Mouse (Mus musculus): ENCODE data around the gene Osbp. TPM values are rescaled to one million over a fixed set of nuclear protein-coding genes. Genes with fewer than 3 reads are reported as not detected.
"Not testable (repeated sequence)": the region's sequence is repeated elsewhere in the genome, so short reads cannot be mapped to it uniquely, and the experiment has no call there.

The Osbp gene
- polyA plus RNA-seq (2016; fragmentation: Nextera tagmentation; extraction: Ambion mirVana) = 2.8 and 3.0 TPM in 2 replicates

DNA sequence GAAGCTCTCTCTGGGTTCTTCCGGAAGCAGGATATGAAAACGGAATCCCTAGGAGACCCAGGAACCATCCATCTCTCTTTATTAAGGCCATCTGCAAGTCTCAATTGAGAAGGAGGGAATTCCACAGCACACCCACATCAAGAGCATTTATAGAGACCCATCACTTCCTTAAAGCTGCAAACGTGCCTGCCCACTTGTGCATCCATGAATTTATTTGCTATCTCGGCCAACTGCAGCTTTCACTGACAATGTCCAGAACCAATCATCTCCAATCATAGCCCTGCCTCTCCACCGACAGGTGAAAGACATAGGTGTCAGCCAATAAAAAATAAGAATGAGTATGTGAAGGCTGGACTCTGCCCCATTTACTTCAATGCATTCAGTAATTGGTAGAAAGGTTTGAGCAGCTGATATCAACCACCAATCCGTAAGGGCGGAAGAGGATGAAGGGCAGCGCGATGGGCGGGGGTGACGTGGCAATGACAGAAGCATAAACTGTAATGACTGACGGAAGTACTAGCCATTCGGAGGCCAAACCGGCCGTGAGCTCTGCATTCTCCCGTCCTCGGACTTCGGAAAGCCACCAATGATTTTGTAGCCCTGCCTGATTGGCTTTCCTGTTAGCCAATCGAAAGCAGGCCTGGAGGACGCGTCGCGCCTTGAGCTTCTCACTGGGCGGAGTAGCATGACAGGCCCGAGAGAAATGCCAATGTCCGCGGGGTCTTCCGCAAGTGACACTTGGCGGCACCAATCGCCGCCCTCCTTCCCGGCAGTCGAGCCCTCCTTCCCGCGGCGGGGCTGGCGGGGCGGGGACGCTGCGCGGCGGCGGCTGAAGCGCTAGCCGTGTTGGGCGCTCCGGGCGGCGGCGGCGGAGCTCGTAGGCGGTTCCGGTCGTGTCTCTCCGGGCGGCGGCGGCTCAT, at the start of gene Osbp:
Gene Osbp (plus strand): TSS at position 919 of the 920 bp plus-strand sequence.
- H3K4me1 ChIP-seq = peaks cover 35% of the 10 kb centered on the region
- peaks cover 18% of the 10 kb centered on the region for H3K36me3 ChIP-seq
- H3K9me3 ChIP-seq (replicated peaks) = peaks cover 5% of the 10 kb centered on the region; the same call in 1 of the 2 replicates
- under 1% methylated on average over 43 of the region's 59 CpGs for WGBS (ENCODE audit: insufficient replicate concordance)
- ATAC-seq = peak; percentile 95
- H3K27me3 ChIP-seq (replicated peaks) = no peaks in the 10 kb centered on the region
- H3K4me3 ChIP-seq = peak within 1 kb of the TSS; percentile 93
- H3K27ac ChIP-seq = peak within 1 kb of the TSS; percentile 89
- H3K4me2 ChIP-seq = peak within 1 kb of the TSS; percentile 94
- peak within 1 kb of the TSS; percentile 88 for H3K9ac ChIP-seq

DNA sequence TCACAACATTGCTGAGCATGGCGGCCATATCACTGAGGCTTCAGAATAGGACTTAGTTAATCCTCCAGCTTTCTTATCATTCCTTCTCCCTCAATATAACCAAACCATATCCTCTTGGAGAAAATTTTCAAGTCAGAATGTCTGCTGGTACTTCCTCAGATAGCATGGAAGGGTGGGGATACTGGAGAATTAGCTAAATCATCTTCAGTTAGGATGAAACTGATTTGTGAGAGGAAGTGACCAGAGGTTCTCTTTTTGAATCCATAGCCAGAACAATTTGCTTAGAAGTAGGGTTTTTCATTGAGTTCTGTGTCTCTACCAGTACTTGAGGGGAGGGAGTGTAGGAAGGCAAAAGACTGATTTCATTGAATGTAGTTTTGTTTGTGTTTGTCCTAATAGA, 43.7 kb upstream of the Osbp start:
- no peak overlapping the region for H3K4me2 ChIP-seq
- H3K27me3 ChIP-seq (replicated peaks) = no peaks in the 10 kb centered on the region
- ATAC-seq = no peak
- peaks cover 79% of the 10 kb centered on the region for H3K36me3 ChIP-seq
- H3K4me1 ChIP-seq = peaks cover 5% of the 10 kb centered on the region
- no peaks in the 10 kb centered on the region for H3K9me3 ChIP-seq (replicated peaks)
- H3K4me3 ChIP-seq = no peak overlapping the region
- H3K9ac ChIP-seq = no peak overlapping the region
- no peak overlapping the region for H3K27ac ChIP-seq
- WGBS (ENCODE audit: insufficient replicate concordance) = 87% methylated on average over 1 of the region's 1 CpGs

DNA sequence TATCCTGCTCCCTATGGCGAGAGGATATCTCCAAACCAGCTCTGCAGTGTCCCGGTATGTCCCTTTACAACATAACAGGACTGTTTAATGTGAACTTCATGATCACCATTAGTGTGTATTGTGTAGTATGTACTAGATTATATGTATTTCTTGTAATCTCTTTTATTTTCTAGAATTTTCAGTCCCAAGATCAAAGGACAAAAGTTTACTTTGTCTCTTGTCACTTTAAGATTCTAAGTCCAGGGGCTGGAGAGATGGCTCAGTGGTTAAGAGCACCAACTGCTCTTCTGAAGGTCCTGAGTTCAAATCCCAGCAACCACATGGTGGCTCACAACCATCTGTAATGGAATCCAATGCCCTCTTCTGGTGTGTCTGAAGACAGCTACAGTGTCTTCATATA, 43.2 kb upstream of the Osbp start:
- not testable (repeated sequence) for H3K4me1 ChIP-seq; H3K9ac ChIP-seq; H3K27ac ChIP-seq; ATAC-seq; H3K4me2 ChIP-seq; H3K9me3 ChIP-seq (replicated peaks); H3K27me3 ChIP-seq (replicated peaks); H3K4me3 ChIP-seq
- H3K36me3 ChIP-seq = peaks cover 80% of the 10 kb centered on the region
- 86% methylated on average over 2 of the region's 2 CpGs for WGBS (ENCODE audit: insufficient replicate concordance)

DNA sequence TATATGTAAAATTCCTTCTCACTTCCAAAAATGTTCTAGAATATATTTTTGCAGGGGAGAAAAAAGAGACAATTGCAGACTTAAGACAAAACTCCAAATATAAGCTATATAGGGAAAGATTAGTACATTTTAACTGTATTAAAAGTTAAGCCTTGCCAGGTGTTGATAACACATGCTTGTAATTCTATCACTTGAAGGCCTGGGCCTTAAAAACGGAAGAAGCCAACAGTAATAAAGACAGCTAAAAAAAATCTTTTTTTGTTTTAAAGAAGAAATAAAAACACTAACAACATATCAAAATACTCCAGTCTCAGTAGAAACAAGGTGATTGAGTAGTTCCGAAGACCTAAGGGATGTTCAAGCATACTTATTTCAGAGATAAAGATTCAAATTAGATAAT, 39.4 kb upstream of the Osbp start:
- Histone ChIP-seq H3K4me3 (no peak overlapping the region), H3K36me3 (peaks cover 94% of the 10 kb centered on the region), H3K9ac (no peak overlapping the region), H3K4me1 (peaks cover 20% of the 10 kb centered on the region), H3K27ac (no peak overlapping the region), H3K9me3 (replicated peaks) (no peaks in the 10 kb centered on the region), H3K27me3 (replicated peaks) (no peaks in the 10 kb centered on the region), H3K4me2 (no peak overlapping the region)
- ATAC-seq = no peak
- 75% methylated on average over 2 of the region's 2 CpGs for WGBS (ENCODE audit: insufficient replicate concordance)

DNA sequence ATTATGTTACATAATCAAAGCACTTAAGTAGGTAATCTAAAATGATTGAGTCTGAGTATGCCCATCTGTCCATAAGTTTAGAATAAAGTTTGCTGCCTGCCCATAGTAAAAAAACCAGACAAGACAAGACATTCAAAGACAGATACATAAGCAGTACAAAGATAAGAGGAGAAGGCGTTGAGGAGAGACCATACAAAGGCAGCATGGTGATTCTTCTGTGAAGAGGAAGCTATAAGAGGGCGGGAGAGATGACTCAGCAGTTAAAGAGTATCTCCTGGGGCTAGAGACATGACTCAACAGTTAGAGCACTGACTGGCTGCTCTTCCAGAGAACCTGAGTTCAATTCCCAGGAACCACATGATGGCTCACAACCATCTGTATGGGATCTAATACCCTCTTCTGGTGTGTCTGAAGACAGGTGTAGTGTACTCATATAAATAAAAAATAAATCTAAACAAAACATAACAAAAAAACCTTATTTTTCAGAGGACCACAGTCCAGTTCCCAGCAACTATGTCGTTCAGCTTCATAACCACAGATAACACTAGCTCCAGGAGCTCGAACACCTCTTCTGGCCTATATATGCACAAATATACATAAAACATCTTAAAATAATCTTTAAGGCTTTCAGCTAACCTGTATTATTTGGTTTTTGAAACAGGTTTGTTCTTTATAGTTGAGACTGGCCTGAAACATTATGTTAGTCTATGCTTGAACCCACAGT, 37.6 kb upstream of the Osbp start:
- peaks cover 20% of the 10 kb centered on the region for H3K4me1 ChIP-seq
- 0 out of 2 replicates have a peak overlapping the region, but pooled peaks have one; percentile 8 for H3K4me2 ChIP-seq
- peaks cover 94% of the 10 kb centered on the region for H3K36me3 ChIP-seq
- WGBS (ENCODE audit: insufficient replicate concordance) = 35% methylated on average over 4 of the region's 4 CpGs
- no peak overlapping the region for H3K9ac ChIP-seq
- H3K27me3 ChIP-seq (replicated peaks) = no peaks in the 10 kb centered on the region
- no peaks in the 10 kb centered on the region for H3K9me3 ChIP-seq (replicated peaks)
- peak overlapping the region; percentile 74 for H3K27ac ChIP-seq
- H3K4me3 ChIP-seq = no peak overlapping the region
- ATAC-seq = peak; percentile 98

DNA sequence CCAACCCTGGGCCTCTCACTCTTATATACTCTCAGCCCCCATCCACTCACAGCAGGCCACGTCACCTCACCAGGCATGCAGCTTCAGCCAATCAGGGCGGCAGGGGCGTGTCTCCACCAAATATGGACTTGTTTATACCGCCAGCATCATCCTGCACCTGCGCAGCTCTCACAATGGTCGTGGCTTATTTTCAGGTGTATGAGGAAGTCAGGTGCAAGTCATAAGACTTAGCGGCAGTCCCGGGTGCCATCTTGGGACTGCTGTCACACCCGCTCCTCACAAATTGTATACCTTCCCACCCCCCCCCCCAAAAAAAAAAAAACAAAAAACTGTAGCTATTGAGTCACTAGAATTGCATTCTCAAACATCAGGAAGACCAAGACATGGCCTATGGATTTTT, 19.3 kb upstream of the Osbp start:
- not testable (repeated sequence) for H3K27ac ChIP-seq; ATAC-seq; H3K4me1 ChIP-seq; H3K9ac ChIP-seq; H3K4me2 ChIP-seq; H3K9me3 ChIP-seq (replicated peaks); H3K4me3 ChIP-seq; H3K27me3 ChIP-seq (replicated peaks)
- 84% methylated on average over 9 of the region's 9 CpGs for WGBS (ENCODE audit: insufficient replicate concordance)
- peaks cover 39% of the 10 kb centered on the region for H3K36me3 ChIP-seq

DNA sequence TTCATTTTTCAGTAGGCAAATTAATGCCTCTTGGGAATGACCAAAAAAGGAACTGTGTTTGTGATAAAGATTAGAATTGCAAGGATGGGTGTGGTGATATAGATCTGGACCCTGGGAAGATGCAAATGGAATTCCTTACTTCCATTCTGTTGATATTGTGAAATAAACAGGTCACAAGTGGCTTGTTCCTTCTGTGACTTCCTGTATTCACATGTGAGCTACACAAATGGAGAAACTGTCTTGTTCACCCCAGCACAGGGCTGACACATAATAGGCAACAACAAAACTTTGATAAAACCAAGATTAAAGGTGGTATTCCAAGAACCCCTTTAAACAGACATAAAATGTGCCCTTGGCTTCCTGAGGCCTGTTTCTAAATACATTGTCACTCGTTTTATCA, 15.9 kb upstream of the Osbp start:
- Histone ChIP-seq H3K9ac (no peak overlapping the region), H3K4me2 (no peak overlapping the region), H3K4me3 (no peak overlapping the region), H3K4me1 (peaks cover 7% of the 10 kb centered on the region), H3K27me3 (replicated peaks) (no peaks in the 10 kb centered on the region), H3K9me3 (replicated peaks) (no peaks in the 10 kb centered on the region), H3K27ac (no peak overlapping the region), H3K36me3 (peaks cover 11% of the 10 kb centered on the region)
- 26% methylated on average over 1 of the region's 1 CpGs for WGBS (ENCODE audit: insufficient replicate concordance)
- ATAC-seq = no peak

DNA sequence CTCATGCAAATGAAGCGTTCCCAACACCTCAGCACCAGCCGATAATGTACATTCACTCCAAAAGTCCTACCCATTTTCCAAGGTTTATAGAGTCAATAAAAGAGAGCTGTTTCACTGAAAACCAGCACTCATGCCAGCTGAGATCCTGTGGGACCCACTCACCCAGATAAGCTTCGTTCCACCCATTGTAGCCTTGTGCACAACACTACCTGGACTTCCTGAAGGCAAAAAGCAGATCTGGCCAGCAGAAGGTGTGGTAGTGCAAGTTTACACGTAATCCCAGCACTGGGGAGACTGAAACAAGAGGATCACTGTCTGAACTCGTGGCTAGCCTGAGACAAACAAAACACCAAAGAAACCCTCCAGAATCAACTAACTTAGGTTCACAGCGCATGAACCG, 15.0 kb upstream of the Osbp start:
- WGBS (ENCODE audit: insufficient replicate concordance) = 64% methylated on average over 7 of the region's 7 CpGs
- no peak overlapping the region for H3K9ac ChIP-seq
- no peak overlapping the region for H3K4me3 ChIP-seq
- H3K4me2 ChIP-seq = no peak overlapping the region
- no peak overlapping the region for H3K27ac ChIP-seq
- ATAC-seq = no peak
- peaks cover 7% of the 10 kb centered on the region for H3K4me1 ChIP-seq
- no peaks in the 10 kb centered on the region for H3K27me3 ChIP-seq (replicated peaks)
- H3K9me3 ChIP-seq (replicated peaks) = no peaks in the 10 kb centered on the region
- H3K36me3 ChIP-seq = peaks cover 3% of the 10 kb centered on the region

DNA sequence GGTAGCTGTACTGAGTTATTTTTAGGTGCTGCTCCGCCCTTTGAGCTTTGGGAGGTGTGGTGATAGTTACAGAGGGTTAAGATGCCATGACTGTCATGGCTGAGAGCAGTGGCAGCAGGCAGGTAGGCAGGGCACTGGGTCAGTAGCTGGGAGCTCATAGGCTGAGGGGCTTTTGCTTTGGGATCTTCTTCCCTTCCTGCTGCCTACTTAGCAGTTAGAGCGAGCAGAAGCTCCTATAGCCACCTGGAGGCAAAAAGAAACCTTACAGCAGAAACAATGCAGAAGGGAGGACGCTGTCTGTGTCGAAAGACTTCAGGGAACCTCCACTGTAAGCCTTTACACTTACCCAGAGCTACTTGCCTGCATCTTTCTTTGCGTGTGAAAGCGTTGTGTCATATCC, 11.5 kb upstream of the Osbp start:
- WGBS (ENCODE audit: insufficient replicate concordance) = 50% methylated on average over 6 of the region's 6 CpGs

DNA sequence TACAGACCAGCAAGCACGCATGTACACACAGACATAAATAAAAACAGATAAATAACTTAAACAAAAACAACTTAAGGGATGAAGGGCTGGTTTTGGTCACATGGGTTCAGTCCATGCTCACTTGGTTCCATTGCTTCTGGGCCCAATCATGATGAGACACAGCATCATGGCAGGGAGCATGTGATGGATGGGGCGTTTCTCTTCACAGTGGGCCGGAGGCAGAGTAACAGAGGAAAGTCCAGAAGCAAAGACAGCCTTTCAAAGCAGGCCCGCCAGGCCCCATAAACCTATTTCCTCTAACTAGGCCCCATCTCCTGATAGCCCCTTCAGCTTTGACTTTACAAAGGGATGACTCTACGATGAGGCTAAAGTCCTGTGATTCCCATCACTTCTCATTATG, 9.1 kb upstream of the Osbp start:
- peaks cover 9% of the 10 kb centered on the region for H3K4me1 ChIP-seq

More for the DNA sequence above, 11.5 kb upstream of the Osbp start:
- Histone ChIP-seq H3K36me3 (no peaks in the 10 kb centered on the region), H3K27me3 (replicated peaks) (no peaks in the 10 kb centered on the region), H3K9ac (no peak overlapping the region), H3K4me1 (peaks cover 7% of the 10 kb centered on the region), H3K9me3 (replicated peaks) (no peaks in the 10 kb centered on the region), H3K4me2 (no peak overlapping the region), H3K4me3 (no peak overlapping the region), H3K27ac (no peak overlapping the region)
- ATAC-seq = no peak

DNA sequence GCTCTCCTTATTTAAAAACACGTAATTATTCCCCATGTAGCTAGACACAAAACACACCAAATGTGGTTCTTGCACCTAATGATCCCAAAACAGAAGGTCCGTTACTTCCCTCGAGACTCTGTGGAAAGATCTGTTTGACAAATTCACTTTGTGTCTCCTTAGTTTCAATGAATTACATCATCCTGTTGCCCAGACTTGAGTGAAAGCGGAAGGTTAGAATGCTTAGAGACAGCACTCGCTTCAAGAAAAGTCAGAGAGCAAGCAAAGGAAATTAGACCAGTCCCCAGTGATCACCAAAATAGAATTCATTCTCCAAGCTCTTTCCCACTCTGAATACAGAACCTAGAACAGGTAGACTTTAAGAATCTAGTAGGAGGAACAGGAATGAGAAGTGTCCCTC, 8.3 kb upstream of the Osbp start:
- Histone ChIP-seq H3K4me1 (peaks cover 9% of the 10 kb centered on the region), H3K4me3 (no peak overlapping the region), H3K36me3 (no peaks in the 10 kb centered on the region), H3K9ac (no peak overlapping the region), H3K4me2 (no peak overlapping the region), H3K27ac (no peak overlapping the region), H3K9me3 (replicated peaks) (no peaks in the 10 kb centered on the region), H3K27me3 (replicated peaks) (no peaks in the 10 kb centered on the region)
- no peak for ATAC-seq
- WGBS (ENCODE audit: insufficient replicate concordance) = 86% methylated on average over 5 of the region's 5 CpGs

More for the DNA sequence above, 9.1 kb upstream of the Osbp start:
- no peak overlapping the region for H3K9ac ChIP-seq
- no peak overlapping the region for H3K4me2 ChIP-seq
- H3K27ac ChIP-seq = no peak overlapping the region
- 73% methylated on average over 5 of the region's 5 CpGs for WGBS (ENCODE audit: insufficient replicate concordance)
- no peak overlapping the region for H3K4me3 ChIP-seq
- H3K27me3 ChIP-seq (replicated peaks) = no peaks in the 10 kb centered on the region
- H3K9me3 ChIP-seq (replicated peaks) = no peaks in the 10 kb centered on the region
- H3K36me3 ChIP-seq = no peaks in the 10 kb centered on the region
- ATAC-seq = no peak

DNA sequence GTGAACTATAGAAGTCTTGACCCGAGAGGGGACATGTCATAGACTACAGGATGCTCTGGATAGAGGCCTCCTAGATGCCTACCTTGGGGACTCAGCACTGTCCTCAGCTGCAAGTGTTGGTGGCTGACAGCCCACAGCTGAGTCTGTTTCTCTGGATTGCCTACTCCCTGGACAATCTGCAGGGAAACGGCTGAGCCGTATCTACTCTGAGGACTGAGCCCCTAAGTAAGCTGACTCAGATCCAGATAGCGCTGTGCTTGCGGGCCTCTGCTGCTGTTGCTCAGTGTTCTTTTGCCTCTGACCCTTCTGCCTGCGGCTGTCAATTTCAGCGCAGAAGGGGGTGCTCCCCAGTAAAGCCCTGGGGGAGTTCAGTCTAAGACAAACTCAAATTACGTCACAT, 7.9 kb upstream of the Osbp start:
- Histone ChIP-seq H3K36me3 (no peaks in the 10 kb centered on the region), H3K9ac (no peak overlapping the region), H3K9me3 (replicated peaks) (no peaks in the 10 kb centered on the region), H3K4me1 (peaks cover 9% of the 10 kb centered on the region), H3K27me3 (replicated peaks) (no peaks in the 10 kb centered on the region), H3K4me3 (no peak overlapping the region), H3K4me2 (no peak overlapping the region), H3K27ac (no peak overlapping the region)
- ATAC-seq = no peak
- 74% methylated on average over 8 of the region's 8 CpGs for WGBS (ENCODE audit: insufficient replicate concordance)

Data from liver, embryonic 12.5 days (tissue).